Mouse (Mus musculus): ENCODE measurements around the gene Gdf3. TPM values are rescaled to one million over a fixed set of nuclear protein-coding genes. Genes with fewer than 3 reads are reported as not detected.
"Not testable (repeated sequence)": the region's sequence is repeated elsewhere in the genome, so short reads cannot be mapped to it uniquely, and the experiment has no call there.

Gdf3 gene
- polyA plus RNA-seq, 1 experiment = 0.06 TPM

- TF ChIP-seq CTCF (IDR thresholded peaks at IDR 0.05; ENCODE audit: control insufficient read depth, insufficient read depth, insufficient replicate concordance, low read depth, low read length) = no peak
- TF ChIP-seq POLR2A (IDR thresholded peaks at IDR 0.05; ENCODE audit: control insufficient read depth, low read depth, low read length) = no peak
- H3K4me3 ChIP-seq (ENCODE audit: control insufficient read depth, low read depth, low read length) = no peak overlapping the region
- no peaks in the 10 kb centered on the region for H3K4me1 ChIP-seq (ENCODE audit: control insufficient read depth, insufficient read depth, low read length)
- H3K27me3 ChIP-seq (ENCODE audit: control insufficient read depth, insufficient read depth, low read length) = no peaks in the 10 kb centered on the region
- no peak overlapping the region for H3K27ac ChIP-seq (ENCODE audit: control insufficient read depth, insufficient read depth, low read depth, low read length)
- H3K36me3 ChIP-seq (ENCODE audit: control insufficient read depth, insufficient read depth, low read length) = no peaks in the 10 kb centered on the region
Measured at GRCm38 (mm10) chr6:122591027-122591758, 18.7 kb downstream of the Gdf3 start.

GRCm38 (mm10) chr6:122579086-122579485 is 30.8 kb downstream of the Gdf3 start:
- TF ChIP-seq POLR2A (IDR thresholded peaks at IDR 0.05; ENCODE audit: control insufficient read depth, low read depth, low read length) = no peak
- no peak for TF ChIP-seq CTCF (IDR thresholded peaks at IDR 0.05; ENCODE audit: control insufficient read depth, insufficient read depth, insufficient replicate concordance, low read depth, low read length)
- Histone ChIP-seq H3K27ac (ENCODE audit: control insufficient read depth, insufficient read depth, low read depth, low read length) (no peak overlapping the region), H3K27me3 (ENCODE audit: control insufficient read depth, insufficient read depth, low read length) (no peaks in the 10 kb centered on the region), H3K36me3 (ENCODE audit: control insufficient read depth, insufficient read depth, low read length) (no peaks in the 10 kb centered on the region), H3K4me1 (ENCODE audit: control insufficient read depth, insufficient read depth, low read length) (peaks cover 2% of the 10 kb centered on the region; the same call in 1 of the 2 replicates), H3K4me3 (ENCODE audit: control insufficient read depth, low read depth, low read length) (no peak overlapping the region)

GRCm38 (mm10) chr6:122577030-122577429 is 32.9 kb downstream of the Gdf3 start:
- Histone ChIP-seq H3K27ac (ENCODE audit: control insufficient read depth, insufficient read depth, low read depth, low read length) (no peak overlapping the region), H3K27me3 (ENCODE audit: control insufficient read depth, insufficient read depth, low read length) (no peaks in the 10 kb centered on the region), H3K36me3 (ENCODE audit: control insufficient read depth, insufficient read depth, low read length) (no peaks in the 10 kb centered on the region), H3K4me1 (ENCODE audit: control insufficient read depth, insufficient read depth, low read length) (peaks cover 2% of the 10 kb centered on the region; the same call in 1 of the 2 replicates), H3K4me3 (ENCODE audit: control insufficient read depth, low read depth, low read length) (no peak overlapping the region)
- TF ChIP-seq POLR2A (IDR thresholded peaks at IDR 0.05; ENCODE audit: control insufficient read depth, low read depth, low read length) (no peak), CTCF (IDR thresholded peaks at IDR 0.05; ENCODE audit: control insufficient read depth, insufficient read depth, insufficient replicate concordance, low read depth, low read length) (no peak)

DNA sequence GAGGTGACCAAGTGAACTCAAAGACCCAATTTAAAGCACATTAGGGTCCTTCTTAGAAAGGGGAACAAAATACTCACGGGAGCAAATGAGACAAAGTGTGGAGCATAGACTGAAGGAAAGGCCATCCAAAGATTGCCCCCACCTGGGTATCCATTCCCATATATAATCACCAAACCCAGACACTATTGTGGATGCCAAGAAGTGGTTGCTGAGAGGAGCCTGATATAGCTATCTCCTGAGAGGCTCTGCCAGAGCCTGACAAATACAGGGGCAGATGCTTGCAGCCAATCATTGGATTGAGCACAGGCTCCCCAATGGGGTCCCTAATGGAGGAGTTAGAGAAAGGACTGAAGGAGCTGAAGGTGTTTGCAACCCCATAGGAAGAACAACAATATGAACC is 34.9 kb downstream of the Gdf3 start:
- not testable (repeated sequence) for H3K36me3 ChIP-seq (ENCODE audit: control insufficient read depth, insufficient read depth, low read length); H3K4me1 ChIP-seq (ENCODE audit: control insufficient read depth, insufficient read depth, low read length); H3K4me3 ChIP-seq (ENCODE audit: control insufficient read depth, low read depth, low read length); H3K27ac ChIP-seq (ENCODE audit: control insufficient read depth, insufficient read depth, low read depth, low read length); H3K27me3 ChIP-seq (ENCODE audit: control insufficient read depth, insufficient read depth, low read length)

DNA sequence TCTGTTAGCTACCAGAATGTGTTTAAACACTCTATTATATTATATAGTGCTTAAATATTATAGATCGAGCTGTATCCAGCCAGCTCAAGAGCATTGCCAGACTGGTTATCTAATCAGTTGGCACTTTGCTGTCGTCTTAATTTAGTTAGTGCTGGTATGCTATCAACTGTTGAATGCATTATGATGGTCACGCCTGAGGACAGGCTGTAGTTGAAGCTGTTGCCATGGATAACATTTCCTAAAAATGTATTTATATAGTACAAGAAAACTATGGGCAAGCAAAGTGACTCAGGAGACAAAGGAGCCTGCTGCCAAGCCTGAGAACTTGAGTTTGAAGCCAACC is 38.3 kb downstream of the Gdf3 start:
- Histone ChIP-seq H3K4me3 (ENCODE audit: control insufficient read depth, low read depth, low read length) (no peak overlapping the region), H3K27ac (ENCODE audit: control insufficient read depth, insufficient read depth, low read depth, low read length) (no peak overlapping the region), H3K36me3 (ENCODE audit: control insufficient read depth, insufficient read depth, low read length) (no peaks in the 10 kb centered on the region), H3K27me3 (ENCODE audit: control insufficient read depth, insufficient read depth, low read length) (no peaks in the 10 kb centered on the region), H3K4me1 (ENCODE audit: control insufficient read depth, insufficient read depth, low read length) (no peaks in the 10 kb centered on the region)
- TF ChIP-seq POLR2A (IDR thresholded peaks at IDR 0.05; ENCODE audit: control insufficient read depth, low read depth, low read length) (no peak), CTCF (IDR thresholded peaks at IDR 0.05; ENCODE audit: control insufficient read depth, insufficient read depth, insufficient replicate concordance, low read depth, low read length) (no peak)

- H3K27ac ChIP-seq (ENCODE audit: control insufficient read depth, insufficient read depth, low read depth, low read length) = no peak overlapping the region
Measured at GRCm38 (mm10) chr6:122570695-122571616, 38.9 kb downstream of the Gdf3 start.

GRCm38 (mm10) chr6:122569762-122570161 is 40.1 kb downstream of the Gdf3 start:
- Histone ChIP-seq H3K27ac (ENCODE audit: control insufficient read depth, insufficient read depth, low read depth, low read length) (no peak overlapping the region), H3K27me3 (ENCODE audit: control insufficient read depth, insufficient read depth, low read length) (no peaks in the 10 kb centered on the region), H3K36me3 (ENCODE audit: control insufficient read depth, insufficient read depth, low read length) (no peaks in the 10 kb centered on the region), H3K4me3 (ENCODE audit: control insufficient read depth, low read depth, low read length) (no peak overlapping the region), H3K4me1 (ENCODE audit: control insufficient read depth, insufficient read depth, low read length) (no peaks in the 10 kb centered on the region)
- TF ChIP-seq POLR2A (IDR thresholded peaks at IDR 0.05; ENCODE audit: control insufficient read depth, low read depth, low read length) (no peak), CTCF (IDR thresholded peaks at IDR 0.05; ENCODE audit: control insufficient read depth, insufficient read depth, insufficient replicate concordance, low read depth, low read length) (no peak)

More at GRCm38 (mm10) chr6:122570695-122571616, 38.9 kb downstream of the Gdf3 start:
- no peak overlapping the region for H3K4me3 ChIP-seq (ENCODE audit: control insufficient read depth, low read depth, low read length)
- no peak for TF ChIP-seq CTCF (IDR thresholded peaks at IDR 0.05; ENCODE audit: control insufficient read depth, insufficient read depth, insufficient replicate concordance, low read depth, low read length)
- no peak for TF ChIP-seq POLR2A (IDR thresholded peaks at IDR 0.05; ENCODE audit: control insufficient read depth, low read depth, low read length)
- H3K4me1 ChIP-seq (ENCODE audit: control insufficient read depth, insufficient read depth, low read length) = no peaks in the 10 kb centered on the region
- H3K27me3 ChIP-seq (ENCODE audit: control insufficient read depth, insufficient read depth, low read length) = no peaks in the 10 kb centered on the region
- no peaks in the 10 kb centered on the region for H3K36me3 ChIP-seq (ENCODE audit: control insufficient read depth, insufficient read depth, low read length)
